ENCODE assay signal across 1 mouse cellular context in the genomic region with DNA sequence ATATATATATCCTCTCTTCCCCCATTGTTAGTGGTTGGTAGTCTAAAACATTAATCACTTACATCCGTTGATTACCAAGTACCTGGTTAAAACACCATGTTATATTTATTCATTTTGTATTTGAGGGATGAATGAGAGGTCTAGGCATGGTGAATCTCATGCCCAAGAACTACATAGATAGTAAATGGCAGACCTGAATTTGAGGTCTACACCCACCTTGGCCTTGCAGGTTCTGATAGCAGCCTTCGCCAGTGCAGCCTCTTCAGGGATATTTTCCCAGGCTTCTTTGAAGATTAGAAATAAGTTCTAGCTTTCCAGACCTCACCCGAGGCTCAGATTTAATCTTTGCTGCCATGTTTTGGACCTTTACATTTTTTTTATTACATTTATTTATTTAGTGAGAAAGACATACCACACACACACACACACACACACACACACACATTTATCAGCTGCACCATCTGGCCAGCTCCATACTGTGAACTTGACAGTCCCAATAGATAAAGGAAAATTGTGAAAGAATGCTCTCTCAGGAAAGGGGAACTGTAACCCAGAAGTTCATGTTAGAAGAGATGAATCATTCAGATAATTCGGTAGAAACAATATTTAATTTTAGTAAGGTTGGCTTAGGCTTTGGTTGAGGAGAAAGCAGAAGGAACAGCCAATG.
TF ChIP-seq lines count a peak whose summit lies in the region.

No protein-coding gene starts in this region.

TF ChIP-seq in MEL, 35 proteins besides CTCF, POLR2A, EP300 and RAD21 (continued from another document):
- 0 out of 2 replicates have a peak, but pooled peaks have one; percentile 36 for TF ChIP-seq HCFC1 (IDR thresholded peaks at IDR 0.05; ENCODE audit: low read depth, low read length)
- TF ChIP-seq SMC3 (IDR thresholded peaks at IDR 0.05; ENCODE audit: low read depth, low read length) = no peak
- TF ChIP-seq KAT2A (conservative IDR thresholded peaks at IDR 0.05; ENCODE audit: low read depth, low read length) = no peak; the same call in 1 of the 2 replicates
- no peak for TF ChIP-seq UBTF (IDR thresholded peaks at IDR 0.05; ENCODE audit: borderline replicate concordance, insufficient read depth, low read depth, low read length)
- TF ChIP-seq USF2 (IDR thresholded peaks at IDR 0.05; ENCODE audit: borderline replicate concordance in 1 of 2, insufficient read depth in 1 of 2, low read depth in 1 of 2, low read length in 2 of 2) = no peak
- peak; percentile 57; the same call in 1 of the 2 replicates for TF ChIP-seq BHLHE40 (IDR thresholded peaks at IDR 0.05; ENCODE audit: borderline replicate concordance, low read depth, low read length)
- TF ChIP-seq TAL1 (IDR thresholded peaks at IDR 0.05; ENCODE audit: low read length) = peak; percentile 55
- peak; percentile 98 for TF ChIP-seq TCF12 (IDR thresholded peaks at IDR 0.05; ENCODE audit: low read depth, low read length)
- peak; percentile 58; the same call in 1 of the 2 replicates for TF ChIP-seq MEF2A (IDR thresholded peaks at IDR 0.05; ENCODE audit: extremely low read depth, insufficient replicate concordance, low read depth, low read length, poor library complexity, severe bottlenecking)
- TF ChIP-seq ZNF384 (IDR thresholded peaks at IDR 0.05; ENCODE audit: low read depth, low read length) = peak; percentile 89
